Mouse (Mus musculus) limb, embryonic 12.5 days (tissue): ENCODE results near the gene Tbca. TPM values are rescaled to one million over a fixed set of nuclear protein-coding genes. Genes with fewer than 3 reads are reported as not detected.

ENCODE experiments used
- ATAC-seq: fragments of 200-750 bp; cut with Nextera tagmentation; 2 replicates; pipeline ENCODE4 v1.8.0; 2017; ENCODE audit warnings: low read depth, moderate TSS enrichment; ENCODE audit not compliant: insufficient number of reproducible peaks, insufficient read depth, low FRiP score, low TSS enrichment
- H3K27ac ChIP-seq: fragments of 300-500 bp; sonication (generic); 2 replicates; pipeline ENCODE4 v1.5.1; 2016; ENCODE audit warnings: mild to moderate bottlenecking, moderate library complexity
- H3K27me3 ChIP-seq: fragments of 300-500 bp; sonication (generic); 2 replicates; pipeline ENCODE4 v1.6.1; 2016; ENCODE audit warnings: mild to moderate bottlenecking, moderate library complexity
- H3K36me3 ChIP-seq: fragments of 300-500 bp; sonication (generic); 2 replicates; pipeline ENCODE4 v1.6.1; 2016; ENCODE audit warnings: mild to moderate bottlenecking, moderate library complexity
- H3K4me1 ChIP-seq: fragments of 300-500 bp; sonication (generic); replicated peaks from 2 replicates; pipeline ENCODE4 v1.6.1; 2016
- H3K4me2 ChIP-seq: fragments of 300-500 bp; sonication (generic); 2 replicates; pipeline ENCODE4 v1.6.1; 2016; ENCODE audit warnings: mild to moderate bottlenecking, moderate library complexity
- H3K4me3 ChIP-seq: fragments of 300-500 bp; sonication (generic); replicated peaks from 2 replicates; pipeline ENCODE4 v1.5.1; 2016; ENCODE audit warnings: mild to moderate bottlenecking
- H3K9ac ChIP-seq: fragments of 300-500 bp; sonication (generic); replicated peaks from 2 replicates; pipeline ENCODE4 v1.6.1; 2016; ENCODE audit warnings: mild to moderate bottlenecking, moderate library complexity
- H3K9me3 ChIP-seq: fragments of 300-500 bp; sonication (generic); 2 replicates; pipeline ENCODE4 v1.6.1; 2016; ENCODE audit warnings: mild to moderate bottlenecking, moderate library complexity
- WGBS: fragments of 180-500 bp; shearing (Covaris S2); methylation state at CpG from one replicate; pipeline ENCODE4 v1.1.7; 2016; 5-methylcytosine and 5-hydroxymethylcytosine counted together
- polyA plus RNA-seq: library from polyadenylated mRNA; unstranded; fragments of >200 nt; fragmentation: Nextera tagmentation; extraction: Ambion mirVana; gene quantifications from 2 replicates; pipeline ENCODE4 v1.2.1, GENCODE M21; 2016

Gene Tbca
- polyA plus RNA-seq, 1 experiment from 2014 or later, result 298 TPM

DNA sequence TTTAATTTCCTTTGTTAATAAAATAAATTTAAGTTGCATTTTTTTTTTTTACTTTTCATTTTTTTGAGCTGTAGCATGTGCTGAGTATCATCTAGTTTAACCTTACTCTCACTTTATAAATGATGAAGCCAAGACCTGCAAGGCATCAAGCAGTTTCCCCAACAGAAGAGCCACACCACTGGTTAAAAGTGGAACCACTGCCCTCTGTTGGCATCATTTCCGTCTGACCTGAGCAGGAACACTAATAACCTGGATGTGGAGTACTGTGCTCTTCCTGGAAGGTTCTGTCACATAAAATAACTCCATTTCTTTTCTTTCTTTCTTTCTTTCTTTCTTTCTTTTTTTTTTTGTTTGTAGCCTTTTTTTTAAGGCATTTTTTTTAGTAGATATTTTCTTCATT is 21.0 kb downstream of the Tbca start:
- Histone ChIP-seq H3K27me3 (no peaks in the 10 kb centered on the region), H3K36me3 (no peaks in the 10 kb centered on the region), H3K4me2 (no peak overlapping the region), H3K9ac (no peak overlapping the region), H3K4me3 (no peak overlapping the region), H3K4me1 (peaks cover 26% of the 10 kb centered on the region), H3K27ac (no peak overlapping the region), H3K9me3 (no peaks in the 10 kb centered on the region)
- no peak for ATAC-seq
- 63% methylated on average over 1 of the region's 1 CpGs for WGBS

DNA sequence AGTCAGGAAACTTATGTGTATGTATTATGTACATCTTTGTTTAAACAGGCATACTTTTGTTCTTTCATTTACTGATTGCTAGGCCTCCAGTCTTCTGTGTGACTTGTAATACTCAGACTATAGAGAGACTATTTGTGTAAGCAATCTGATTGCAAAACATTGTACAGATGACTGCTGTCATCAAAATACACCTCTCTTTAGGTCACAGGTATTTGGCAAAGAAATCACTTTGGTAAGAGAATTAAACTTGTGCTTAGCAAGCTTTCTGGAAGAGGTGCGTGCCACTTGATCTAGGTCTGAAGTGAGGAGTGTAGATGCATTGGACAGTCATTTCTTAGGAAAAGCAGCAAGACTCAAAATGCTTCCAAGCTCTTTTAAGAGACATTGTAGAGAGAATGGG is 22.7 kb downstream of the Tbca start:
- H3K4me2 ChIP-seq, result no peak overlapping the region
- peaks cover 15% of the 10 kb centered on the region for H3K4me1 ChIP-seq
- WGBS, result 93% methylated on average over 1 of the region's 1 CpGs
- no peaks in the 10 kb centered on the region for H3K27me3 ChIP-seq
- H3K4me3 ChIP-seq, result no peak overlapping the region
- H3K9ac ChIP-seq, result no peak overlapping the region
- no peaks in the 10 kb centered on the region for H3K36me3 ChIP-seq
- H3K27ac ChIP-seq, result no peak overlapping the region
- no peak for ATAC-seq
- no peaks in the 10 kb centered on the region for H3K9me3 ChIP-seq

DNA sequence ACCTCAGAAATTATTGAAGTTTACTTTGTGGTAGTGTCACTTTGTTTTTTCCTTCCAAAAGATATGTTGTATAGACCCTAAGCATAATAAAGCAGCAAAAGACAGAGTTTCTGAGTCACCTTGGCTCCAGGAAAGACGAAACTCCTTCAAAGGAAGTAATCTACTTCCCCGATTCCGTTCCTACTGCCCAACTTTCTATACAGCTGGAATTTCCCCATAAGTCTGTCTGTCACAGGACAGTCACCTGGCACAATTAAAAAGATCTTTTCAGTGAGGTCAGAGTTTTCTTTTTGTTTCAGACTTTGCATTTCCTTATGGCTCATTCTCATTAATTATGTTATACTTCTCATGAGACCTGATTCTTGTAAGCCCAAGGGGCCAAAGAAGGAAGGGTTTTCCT is 25.1 kb downstream of the Tbca start:
- Histone ChIP-seq H3K4me2 (no peak overlapping the region), H3K27me3 (no peaks in the 10 kb centered on the region), H3K27ac (no peak overlapping the region), H3K36me3 (no peaks in the 10 kb centered on the region), H3K9ac (no peak overlapping the region), H3K4me1 (peaks cover 2% of the 10 kb centered on the region), H3K4me3 (no peak overlapping the region), H3K9me3 (no peaks in the 10 kb centered on the region)
- ATAC-seq, result no peak
- WGBS, result 60% methylated on average over 3 of the region's 3 CpGs

DNA sequence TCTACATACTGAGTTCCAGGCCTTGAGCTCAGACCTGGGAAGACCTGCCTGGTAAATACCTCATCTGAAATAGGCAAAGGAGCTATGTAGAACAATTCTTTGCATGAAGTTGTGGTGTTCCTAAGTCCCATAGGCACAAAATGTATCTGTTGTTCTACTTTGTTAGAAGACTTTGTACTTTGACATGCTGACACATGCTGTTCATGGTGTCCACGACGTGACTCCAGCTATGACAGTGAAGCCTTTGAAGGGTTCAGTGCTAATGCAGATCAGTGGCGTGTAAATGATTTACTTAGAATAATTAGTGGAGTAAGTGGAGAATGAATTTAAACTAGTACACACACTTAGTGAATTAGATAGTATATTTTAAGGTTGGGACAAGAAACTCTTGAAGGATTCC is 31.8 kb downstream of the Tbca start:
- H3K27ac ChIP-seq, result no peak overlapping the region
- no peaks in the 10 kb centered on the region; the same call in 1 of the 2 replicates for H3K4me1 ChIP-seq
- H3K9me3 ChIP-seq, result no peaks in the 10 kb centered on the region
- H3K4me3 ChIP-seq, result no peak overlapping the region
- 82% methylated on average over 3 of the region's 3 CpGs for WGBS
- peaks cover 4% of the 10 kb centered on the region; the same call in 1 of the 2 replicates for H3K36me3 ChIP-seq
- no peaks in the 10 kb centered on the region for H3K27me3 ChIP-seq
- ATAC-seq, result no peak
- no peak overlapping the region for H3K9ac ChIP-seq
- H3K4me2 ChIP-seq, result no peak overlapping the region

DNA sequence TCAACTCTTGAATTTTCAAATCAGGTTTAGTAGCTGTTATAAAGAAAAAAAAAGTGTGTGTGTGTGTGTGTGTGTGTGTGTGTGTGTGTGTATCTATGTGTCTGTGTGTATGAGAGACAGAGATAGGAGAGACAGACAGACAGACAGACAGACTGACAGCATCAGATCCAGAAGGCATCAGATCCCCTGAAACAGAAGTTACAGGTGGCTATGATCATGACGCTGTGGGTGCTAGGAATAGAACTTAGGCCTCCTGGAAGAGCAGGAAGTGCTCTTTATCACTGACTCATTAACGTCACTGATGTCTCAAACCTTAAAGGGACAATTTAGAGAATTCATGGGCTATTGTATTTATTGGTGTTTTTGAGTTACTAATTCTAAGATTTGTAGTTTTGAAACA is 32.2 kb downstream of the Tbca start:
- H3K36me3 ChIP-seq, result peaks cover 5% of the 10 kb centered on the region; the same call in 1 of the 2 replicates
- no peaks in the 10 kb centered on the region for H3K27me3 ChIP-seq
- no peak overlapping the region for H3K4me2 ChIP-seq
- H3K27ac ChIP-seq, result no peak overlapping the region
- ATAC-seq, result no peak
- no peak overlapping the region for H3K9ac ChIP-seq
- no peak overlapping the region for H3K4me3 ChIP-seq
- WGBS, result 67% methylated on average over 2 of the region's 2 CpGs
- H3K9me3 ChIP-seq, result no peaks in the 10 kb centered on the region
- no peaks in the 10 kb centered on the region; the same call in 1 of the 2 replicates for H3K4me1 ChIP-seq

DNA sequence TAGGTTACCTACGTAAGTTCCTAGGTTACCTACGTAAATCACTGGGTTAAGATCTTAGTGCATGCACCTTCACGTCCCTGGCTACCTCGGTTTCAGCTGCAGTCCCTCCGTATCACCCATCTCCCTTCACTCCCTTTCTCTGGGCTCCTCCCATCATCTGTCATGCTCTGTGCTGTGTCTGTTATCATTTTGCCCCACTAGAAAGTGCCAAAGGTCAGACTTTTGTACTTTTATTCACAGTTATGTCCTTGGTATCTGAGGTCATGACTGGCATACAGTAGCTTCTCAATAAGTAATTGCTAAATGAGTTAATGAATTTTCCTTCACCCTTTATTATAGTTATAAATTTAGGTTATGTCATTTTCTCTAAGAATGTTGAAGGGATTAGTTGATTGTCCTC is 37.7 kb downstream of the Tbca start:
- H3K4me3 ChIP-seq, result no peak overlapping the region
- 94% methylated on average over 5 of the region's 5 CpGs for WGBS
- no peaks in the 10 kb centered on the region for H3K27me3 ChIP-seq
- H3K9me3 ChIP-seq, result no peaks in the 10 kb centered on the region
- ATAC-seq, result no peak
- H3K4me1 ChIP-seq, result no peaks in the 10 kb centered on the region
- peaks cover 5% of the 10 kb centered on the region; the same call in 1 of the 2 replicates for H3K36me3 ChIP-seq
- H3K9ac ChIP-seq, result no peak overlapping the region
- no peak overlapping the region for H3K4me2 ChIP-seq
- no peak overlapping the region for H3K27ac ChIP-seq

DNA sequence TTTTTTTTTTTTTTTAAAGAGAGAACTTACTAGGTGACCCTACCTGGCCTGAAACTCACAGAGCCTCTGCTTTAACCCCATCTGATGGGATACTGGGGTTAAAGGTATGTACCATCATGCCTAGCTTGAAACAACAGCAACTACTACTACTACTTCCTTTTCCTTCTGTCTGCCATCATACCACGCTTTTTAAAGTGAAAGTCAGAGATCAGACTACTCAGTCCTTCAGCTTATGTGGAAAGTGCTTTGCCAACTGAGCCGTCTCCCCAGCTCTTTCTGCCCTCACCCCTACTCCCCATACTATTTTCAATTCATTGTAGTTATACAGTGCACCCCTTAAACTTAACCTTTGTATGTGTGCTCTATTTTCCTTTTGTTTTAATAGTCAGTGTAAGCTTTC is 38.3 kb downstream of the Tbca start:
- no peaks in the 10 kb centered on the region for H3K9me3 ChIP-seq
- no peak overlapping the region for H3K4me2 ChIP-seq
- no peak overlapping the region for H3K27ac ChIP-seq
- H3K4me3 ChIP-seq, result no peak overlapping the region
- no peaks in the 10 kb centered on the region for H3K4me1 ChIP-seq
- WGBS, result 84% methylated on average over 2 of the region's 2 CpGs
- no peak overlapping the region for H3K9ac ChIP-seq
- ATAC-seq, result no peak
- H3K27me3 ChIP-seq, result no peaks in the 10 kb centered on the region
- H3K36me3 ChIP-seq, result peaks cover 5% of the 10 kb centered on the region; the same call in 1 of the 2 replicates

DNA sequence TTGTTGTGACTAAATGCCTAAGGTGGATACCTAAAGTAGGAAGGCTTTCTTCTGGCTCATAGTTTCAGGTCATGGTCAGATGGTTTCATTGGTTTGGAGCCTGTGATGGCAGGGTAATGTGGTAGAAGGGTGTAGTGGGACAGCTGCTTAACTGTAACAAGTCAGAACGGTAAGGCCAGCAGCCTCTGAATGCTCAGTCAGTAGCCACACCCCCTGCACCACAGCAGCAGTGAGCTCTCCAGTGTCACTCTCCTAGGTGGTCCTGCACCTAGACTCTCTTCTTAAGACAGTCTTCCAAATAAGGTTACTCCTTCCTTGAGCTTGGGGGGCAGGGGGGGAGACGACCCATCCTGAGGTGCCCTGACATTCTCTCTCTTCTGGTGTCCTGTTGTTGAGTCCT is 39.1 kb downstream of the Tbca start:
- Histone ChIP-seq H3K27me3 (no peaks in the 10 kb centered on the region), H3K4me3 (no peak overlapping the region), H3K9me3 (no peaks in the 10 kb centered on the region), H3K9ac (no peak overlapping the region), H3K36me3 (peaks cover 12% of the 10 kb centered on the region), H3K27ac (no peak overlapping the region), H3K4me2 (no peak overlapping the region), H3K4me1 (no peaks in the 10 kb centered on the region)
- 51% methylated on average over 2 of the region's 2 CpGs for WGBS
- ATAC-seq, result no peak

DNA sequence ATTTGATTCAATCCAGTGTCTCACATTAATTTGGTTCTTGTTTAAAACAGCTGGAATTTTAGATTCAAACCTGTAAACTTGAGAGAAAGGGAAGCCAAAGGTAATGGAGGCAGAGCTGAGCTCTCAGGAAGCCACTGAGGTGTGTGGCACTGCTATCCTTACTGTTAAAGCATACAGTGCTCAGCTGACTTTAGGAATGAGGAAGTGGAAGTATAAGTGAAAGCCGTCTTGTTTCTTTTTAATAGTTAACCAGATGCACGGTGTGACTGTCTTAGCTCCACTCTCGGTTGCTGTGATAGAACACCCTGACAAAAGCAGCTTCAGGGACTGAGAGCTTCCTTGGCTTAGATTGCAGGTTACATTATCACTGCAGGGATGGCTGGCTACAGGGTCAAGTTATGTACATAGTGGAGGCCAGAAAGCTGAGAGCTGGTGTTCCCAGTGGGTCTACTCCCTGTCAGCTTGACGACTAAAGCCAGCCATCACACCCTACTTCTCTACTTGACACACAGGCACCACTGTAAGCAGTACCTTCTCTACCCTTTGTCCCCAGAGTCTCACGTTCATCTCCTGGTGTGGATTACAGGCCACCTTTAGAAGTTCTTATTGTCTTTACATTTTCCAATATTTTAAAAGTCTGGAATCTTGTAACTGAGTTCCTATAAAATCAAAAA is 49.5 kb downstream of the Tbca start:
- ATAC-seq, result no peak
- Histone ChIP-seq H3K27me3 (no peaks in the 10 kb centered on the region), H3K27ac (no peak overlapping the region), H3K4me2 (no peak overlapping the region), H3K9me3 (no peaks in the 10 kb centered on the region), H3K9ac (no peak overlapping the region), H3K36me3 (peaks cover 71% of the 10 kb centered on the region), H3K4me1 (no peaks in the 10 kb centered on the region), H3K4me3 (no peak overlapping the region)
- 81% methylated on average over 5 of the region's 5 CpGs for WGBS

DNA sequence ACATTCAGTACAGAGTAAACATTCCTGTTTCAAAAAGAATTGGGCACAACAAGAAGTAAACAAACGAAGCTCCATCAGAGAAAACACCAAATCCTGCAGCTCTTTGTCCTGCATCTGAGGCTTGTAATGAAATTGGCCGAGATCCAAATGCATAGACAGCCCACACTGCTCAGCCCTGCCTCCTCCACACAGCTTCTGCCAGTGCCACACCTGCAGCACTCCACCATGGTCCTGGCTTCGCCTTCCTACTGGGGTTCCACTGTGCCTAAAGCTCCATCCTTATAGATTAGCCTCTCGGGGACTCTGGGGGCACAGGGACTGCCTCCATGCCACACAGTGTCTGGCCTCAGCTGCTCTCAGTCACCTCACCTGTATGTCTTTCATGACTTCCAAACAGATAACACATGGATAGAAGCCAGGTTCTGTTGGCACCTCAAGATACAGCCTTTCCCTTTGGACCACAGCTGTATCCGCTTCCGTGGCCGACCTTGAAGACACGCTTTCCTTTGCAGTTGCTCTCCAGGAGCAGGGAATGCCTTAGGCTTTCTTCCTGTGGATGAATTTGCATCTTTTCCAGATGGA is 50.1 kb downstream of the Tbca start:
- WGBS, result 90% methylated on average over 8 of the region's 8 CpGs
- Histone ChIP-seq H3K4me1 (no peaks in the 10 kb centered on the region), H3K36me3 (peaks cover 71% of the 10 kb centered on the region), H3K9ac (no peak overlapping the region), H3K4me3 (no peak overlapping the region), H3K27me3 (no peaks in the 10 kb centered on the region), H3K27ac (no peak overlapping the region), H3K9me3 (no peaks in the 10 kb centered on the region), H3K4me2 (no peak overlapping the region)
- no peak for ATAC-seq

DNA sequence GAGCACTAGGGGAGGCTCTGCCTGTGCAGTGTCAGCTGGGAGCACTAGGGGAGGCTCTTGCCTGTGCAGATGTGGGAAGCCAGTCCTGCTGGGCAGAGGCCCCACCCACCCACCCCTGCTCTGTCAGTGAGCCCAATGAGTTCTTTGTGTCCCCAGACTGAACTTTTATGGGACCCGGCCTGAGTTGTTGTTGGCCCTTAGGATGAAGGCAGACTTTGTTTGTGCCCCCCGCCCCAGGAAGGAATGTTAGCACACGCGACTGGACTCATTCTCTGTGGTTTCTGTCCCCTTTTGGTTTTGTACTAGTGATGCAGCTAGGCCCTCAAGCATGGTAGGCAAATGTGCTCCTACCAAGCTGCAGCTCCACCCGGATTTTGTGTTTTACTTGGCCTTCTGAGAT is 54.5 kb downstream of the Tbca start:
- no peaks in the 10 kb centered on the region for H3K4me1 ChIP-seq
- H3K9me3 ChIP-seq, result no peaks in the 10 kb centered on the region
- H3K4me3 ChIP-seq, result no peak overlapping the region
- H3K4me2 ChIP-seq, result no peak overlapping the region
- H3K27me3 ChIP-seq, result no peaks in the 10 kb centered on the region
- no peak for ATAC-seq
- H3K9ac ChIP-seq, result no peak overlapping the region
- peaks cover 37% of the 10 kb centered on the region for H3K36me3 ChIP-seq
- 71% methylated on average over 5 of the region's 5 CpGs for WGBS
- H3K27ac ChIP-seq, result no peak overlapping the region

DNA sequence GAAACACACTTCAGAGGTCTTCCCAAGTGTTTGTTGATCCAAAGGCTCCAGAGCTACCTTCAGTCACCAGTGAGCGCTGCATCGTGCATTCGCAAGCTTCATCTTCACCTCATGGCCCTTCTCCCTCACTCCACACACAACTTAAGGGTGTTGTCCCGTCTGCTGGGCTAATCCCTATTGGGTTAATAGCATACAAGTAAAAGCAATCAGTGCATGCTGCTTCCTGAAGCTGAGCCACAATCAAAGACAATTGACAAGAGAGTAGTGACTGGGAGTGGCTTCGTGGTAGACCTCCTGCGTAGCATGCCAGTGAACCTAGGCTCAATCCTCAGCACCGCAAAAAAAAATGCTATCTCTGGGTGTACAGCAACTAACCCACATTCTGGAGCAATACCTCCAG is 59.2 kb downstream of the Tbca start:
- Histone ChIP-seq H3K27me3 (peaks cover 6% of the 10 kb centered on the region; the same call in 1 of the 2 replicates), H3K4me1 (no peaks in the 10 kb centered on the region), H3K4me2 (no peak overlapping the region), H3K36me3 (peaks cover 15% of the 10 kb centered on the region), H3K9ac (no peak overlapping the region), H3K27ac (no peak overlapping the region), H3K9me3 (no peaks in the 10 kb centered on the region), H3K4me3 (no peak overlapping the region)
- ATAC-seq, result no peak
- 72% methylated on average over 7 of the region's 7 CpGs for WGBS
